Mouse (Mus musculus): ENCODE data around the gene Car10. TPM values are rescaled to one million over a fixed set of nuclear protein-coding genes. Genes with fewer than 3 reads are reported as not detected.

Gene Car10
- polyA plus RNA-seq, 1 experiment from 2014 or later = 3.6 TPM

- H3K9me3 ChIP-seq (ENCODE audit: control insufficient read depth, low read length) = no peaks in the 10 kb centered on the region
Observed at GRCm38 (mm10) chr11:93509527-93510235, 411.9 kb downstream of the Car10 start.

GRCm38 (mm10) chr11:93512843-93513242 lies 415.0 kb downstream of the Car10 start:
- ATAC-seq (ENCODE audit: insufficient read depth, low FRiP score, low TSS enrichment) = no peak
- H3K27me3 ChIP-seq (ENCODE audit: control insufficient read depth, insufficient read depth, low read length) = no peaks in the 10 kb centered on the region

More at GRCm38 (mm10) chr11:93509527-93510235, 411.9 kb downstream of the Car10 start:
- no peak overlapping the region for H3K4me3 ChIP-seq (ENCODE audit: low read depth, low read length)
- H3K27ac ChIP-seq (ENCODE audit: low read depth, low read length) = no peak overlapping the region
- no peak for ATAC-seq (ENCODE audit: insufficient read depth, low FRiP score, low TSS enrichment)
- H3K27me3 ChIP-seq (ENCODE audit: control insufficient read depth, insufficient read depth, low read length) = no peaks in the 10 kb centered on the region
- H3K4me2 ChIP-seq (ENCODE audit: low read depth) = no peak overlapping the region
- H3K9ac ChIP-seq (ENCODE audit: low read length) = no peak overlapping the region
- no peak for DNase-seq (ENCODE audit: low spot score)
- no peaks in the 10 kb centered on the region for H3K36me3 ChIP-seq (ENCODE audit: control insufficient read depth, insufficient read depth, low read length)
- no peaks in the 10 kb centered on the region for H3K4me1 ChIP-seq (ENCODE audit: control insufficient read depth, insufficient read depth, low read length)
- WGBS = 65% methylated on average over 11 of the region's 11 CpGs

GRCm38 (mm10) chr11:93514396-93514795 lies 416.6 kb downstream of the Car10 start:
- no peak overlapping the region for H3K9ac ChIP-seq (ENCODE audit: low read length)
- DNase-seq (ENCODE audit: low spot score) (no peak), ATAC-seq (ENCODE audit: insufficient read depth, low FRiP score, low TSS enrichment) (no peak)
- no peaks in the 10 kb centered on the region for H3K4me1 ChIP-seq (ENCODE audit: control insufficient read depth, insufficient read depth, low read length)
- no peak overlapping the region for H3K4me2 ChIP-seq (ENCODE audit: low read depth)
- H3K9me3 ChIP-seq (ENCODE audit: control insufficient read depth, low read length) = no peaks in the 10 kb centered on the region
- no peak overlapping the region for H3K4me3 ChIP-seq (ENCODE audit: low read depth, low read length)
- no peaks in the 10 kb centered on the region for H3K27me3 ChIP-seq (ENCODE audit: control insufficient read depth, insufficient read depth, low read length)
- H3K27ac ChIP-seq (ENCODE audit: low read depth, low read length) = no peak overlapping the region
- 26% methylated on average over 2 of the region's 2 CpGs for WGBS
- no peaks in the 10 kb centered on the region for H3K36me3 ChIP-seq (ENCODE audit: control insufficient read depth, insufficient read depth, low read length)

More at GRCm38 (mm10) chr11:93512843-93513242, 415.0 kb downstream of the Car10 start:
- WGBS = 83% methylated on average over 2 of the region's 2 CpGs
- Histone ChIP-seq H3K4me1 (ENCODE audit: control insufficient read depth, insufficient read depth, low read length) (no peaks in the 10 kb centered on the region), H3K9ac (ENCODE audit: low read length) (no peak overlapping the region), H3K36me3 (ENCODE audit: control insufficient read depth, insufficient read depth, low read length) (no peaks in the 10 kb centered on the region), H3K9me3 (ENCODE audit: control insufficient read depth, low read length) (no peaks in the 10 kb centered on the region), H3K4me3 (ENCODE audit: low read depth, low read length) (no peak overlapping the region), H3K27ac (ENCODE audit: low read depth, low read length) (no peak overlapping the region), H3K4me2 (ENCODE audit: low read depth) (no peak overlapping the region)
- DNase-seq (ENCODE audit: low spot score) = no peak

- H3K27ac ChIP-seq (ENCODE audit: low read depth, low read length) = no peak overlapping the region
- no peaks in the 10 kb centered on the region for H3K36me3 ChIP-seq (ENCODE audit: control insufficient read depth, insufficient read depth, low read length)
- H3K4me1 ChIP-seq (ENCODE audit: control insufficient read depth, insufficient read depth, low read length) = no peaks in the 10 kb centered on the region
- no peak for DNase-seq (ENCODE audit: low spot score)
- no peaks in the 10 kb centered on the region for H3K27me3 ChIP-seq (ENCODE audit: control insufficient read depth, insufficient read depth, low read length)
- no peak overlapping the region for H3K4me2 ChIP-seq (ENCODE audit: low read depth)
- no peaks in the 10 kb centered on the region for H3K9me3 ChIP-seq (ENCODE audit: control insufficient read depth, low read length)
- 84% methylated on average over 6 of the region's 6 CpGs for WGBS
- H3K4me3 ChIP-seq (ENCODE audit: low read depth, low read length) = no peak overlapping the region
- no peak for ATAC-seq (ENCODE audit: insufficient read depth, low FRiP score, low TSS enrichment)
- no peak overlapping the region for H3K9ac ChIP-seq (ENCODE audit: low read length)
Observed at GRCm38 (mm10) chr11:93515566-93515965, 417.7 kb downstream of the Car10 start.

- H3K4me1 ChIP-seq (ENCODE audit: control insufficient read depth, insufficient read depth, low read length) = no peaks in the 10 kb centered on the region
- WGBS = 85% methylated on average over 9 of the region's 9 CpGs
- DNase-seq (ENCODE audit: low spot score) = no peak
- H3K4me3 ChIP-seq (ENCODE audit: low read depth, low read length) = no peak overlapping the region
- no peak overlapping the region for H3K9ac ChIP-seq (ENCODE audit: low read length)
- ATAC-seq (ENCODE audit: insufficient read depth, low FRiP score, low TSS enrichment) = no peak
- no peaks in the 10 kb centered on the region for H3K36me3 ChIP-seq (ENCODE audit: control insufficient read depth, insufficient read depth, low read length)
- no peaks in the 10 kb centered on the region for H3K9me3 ChIP-seq (ENCODE audit: control insufficient read depth, low read length)
- no peak overlapping the region for H3K27ac ChIP-seq (ENCODE audit: low read depth, low read length)
- no peaks in the 10 kb centered on the region for H3K27me3 ChIP-seq (ENCODE audit: control insufficient read depth, insufficient read depth, low read length)
- no peak overlapping the region for H3K4me2 ChIP-seq (ENCODE audit: low read depth)
Observed at GRCm38 (mm10) chr11:93516216-93516615, 418.4 kb downstream of the Car10 start.

- 87% methylated on average over 2 of the region's 2 CpGs for WGBS
- Histone ChIP-seq H3K4me1 (ENCODE audit: control insufficient read depth, insufficient read depth, low read length) (no peaks in the 10 kb centered on the region), H3K4me2 (ENCODE audit: low read depth) (no peak overlapping the region), H3K4me3 (ENCODE audit: low read depth, low read length) (no peak overlapping the region), H3K27ac (ENCODE audit: low read depth, low read length) (no peak overlapping the region), H3K36me3 (ENCODE audit: control insufficient read depth, insufficient read depth, low read length) (no peaks in the 10 kb centered on the region), H3K9ac (ENCODE audit: low read length) (no peak overlapping the region), H3K27me3 (ENCODE audit: control insufficient read depth, insufficient read depth, low read length) (no peaks in the 10 kb centered on the region), H3K9me3 (ENCODE audit: control insufficient read depth, low read length) (no peaks in the 10 kb centered on the region)
- DNase-seq (ENCODE audit: low spot score) (no peak), ATAC-seq (ENCODE audit: insufficient read depth, low FRiP score, low TSS enrichment) (no peak)
Observed at GRCm38 (mm10) chr11:93516946-93517345, 419.1 kb downstream of the Car10 start.

- no peaks in the 10 kb centered on the region for H3K27me3 ChIP-seq (ENCODE audit: control insufficient read depth, insufficient read depth, low read length)
- H3K9ac ChIP-seq (ENCODE audit: low read length) = no peak overlapping the region
- no peak overlapping the region for H3K4me3 ChIP-seq (ENCODE audit: low read depth, low read length)
- no peak overlapping the region for H3K4me2 ChIP-seq (ENCODE audit: low read depth)
- H3K27ac ChIP-seq (ENCODE audit: low read depth, low read length) = no peak overlapping the region
- WGBS = 84% methylated on average over 3 of the region's 3 CpGs
- no peaks in the 10 kb centered on the region for H3K9me3 ChIP-seq (ENCODE audit: control insufficient read depth, low read length)
- ATAC-seq (ENCODE audit: insufficient read depth, low FRiP score, low TSS enrichment) (no peak), DNase-seq (ENCODE audit: low spot score) (no peak)
- H3K36me3 ChIP-seq (ENCODE audit: control insufficient read depth, insufficient read depth, low read length) = no peaks in the 10 kb centered on the region
- H3K4me1 ChIP-seq (ENCODE audit: control insufficient read depth, insufficient read depth, low read length) = no peaks in the 10 kb centered on the region
Observed at GRCm38 (mm10) chr11:93522501-93522900, 424.7 kb downstream of the Car10 start.

GRCm38 (mm10) chr11:93525921-93526320 lies 428.1 kb downstream of the Car10 start:
- 89% methylated on average over 3 of the region's 3 CpGs for WGBS
- H3K4me1 ChIP-seq (ENCODE audit: control insufficient read depth, insufficient read depth, low read length) = no peaks in the 10 kb centered on the region
- ATAC-seq (ENCODE audit: insufficient read depth, low FRiP score, low TSS enrichment) (no peak), DNase-seq (ENCODE audit: low spot score) (no peak)
- H3K4me2 ChIP-seq (ENCODE audit: low read depth) = no peak overlapping the region
- no peak overlapping the region for H3K9ac ChIP-seq (ENCODE audit: low read length)
- no peaks in the 10 kb centered on the region for H3K36me3 ChIP-seq (ENCODE audit: control insufficient read depth, insufficient read depth, low read length)
- H3K9me3 ChIP-seq (ENCODE audit: control insufficient read depth, low read length) = no peaks in the 10 kb centered on the region
- H3K4me3 ChIP-seq (ENCODE audit: low read depth, low read length) = no peak overlapping the region
- no peaks in the 10 kb centered on the region for H3K27me3 ChIP-seq (ENCODE audit: control insufficient read depth, insufficient read depth, low read length)
- no peak overlapping the region for H3K27ac ChIP-seq (ENCODE audit: low read depth, low read length)

- H3K4me1 ChIP-seq (ENCODE audit: control insufficient read depth, insufficient read depth, low read length) = no peaks in the 10 kb centered on the region
- H3K27ac ChIP-seq (ENCODE audit: low read depth, low read length) = no peak overlapping the region
- H3K36me3 ChIP-seq (ENCODE audit: control insufficient read depth, insufficient read depth, low read length) = no peaks in the 10 kb centered on the region
- H3K27me3 ChIP-seq (ENCODE audit: control insufficient read depth, insufficient read depth, low read length) = no peaks in the 10 kb centered on the region
- no peak for ATAC-seq (ENCODE audit: insufficient read depth, low FRiP score, low TSS enrichment)
- WGBS = 85% methylated on average over 7 of the region's 7 CpGs
- no peak overlapping the region for H3K4me2 ChIP-seq (ENCODE audit: low read depth)
- DNase-seq (ENCODE audit: low spot score) = no peak
- H3K9me3 ChIP-seq (ENCODE audit: control insufficient read depth, low read length) = no peaks in the 10 kb centered on the region
- H3K4me3 ChIP-seq (ENCODE audit: low read depth, low read length) = no peak overlapping the region
- no peak overlapping the region for H3K9ac ChIP-seq (ENCODE audit: low read length)
Observed at GRCm38 (mm10) chr11:93531029-93531680, 433.3 kb downstream of the Car10 start.
